Mouse (Mus musculus) heart, postnatal 25 days (tissue): ENCODE results near the gene Fam50b. TPM values are rescaled to one million over a fixed set of nuclear protein-coding genes. Genes with fewer than 3 reads are reported as not detected.
A peak's percentile ranks its signal among the peaks of the same experiment; 100 is the strongest.

Experiments used
- DNase-seq: peaks from one replicate; pipeline ENCODE4 v3.0.0; 2022; ENCODE audit warnings: low spot score
- intact Hi-C: fragments of 180-260 bp; cut with DNase I; formaldehyde crosslinking; loops from one replicate; pipeline ENCODE4 v1.15.1; 2025
- total RNA-seq, 2 experiments: library from RNA; stranded (reverse); gene quantifications; 2 replicates each; pipeline ENCODE4 v1.2.3; 2021

Fam50b gene
- total RNA-seq, 2 experiments from 2014 or later, result not detected

DNA sequence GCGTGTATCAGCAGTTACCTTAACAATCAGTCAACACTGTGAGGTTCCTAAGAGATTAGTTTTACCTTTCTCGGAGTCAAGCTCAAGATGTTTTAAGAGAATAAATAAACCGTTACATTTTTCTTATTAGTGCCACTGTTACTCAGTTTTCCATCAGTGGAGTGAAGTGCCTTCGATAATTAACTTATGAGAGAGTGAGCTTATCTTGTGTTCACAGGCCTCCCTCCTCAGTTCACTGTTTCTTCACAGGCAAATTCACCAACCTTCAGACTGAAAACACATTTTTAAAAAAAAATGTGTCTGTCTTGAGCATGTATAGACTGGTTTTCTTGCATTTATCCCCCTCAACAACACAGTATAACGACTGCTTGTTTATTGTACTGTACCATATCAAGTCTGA lies 52.0 kb downstream of the Fam50b start:
- DNase-seq, result no peak
- intact Hi-C loops, result no loop called here

DNA sequence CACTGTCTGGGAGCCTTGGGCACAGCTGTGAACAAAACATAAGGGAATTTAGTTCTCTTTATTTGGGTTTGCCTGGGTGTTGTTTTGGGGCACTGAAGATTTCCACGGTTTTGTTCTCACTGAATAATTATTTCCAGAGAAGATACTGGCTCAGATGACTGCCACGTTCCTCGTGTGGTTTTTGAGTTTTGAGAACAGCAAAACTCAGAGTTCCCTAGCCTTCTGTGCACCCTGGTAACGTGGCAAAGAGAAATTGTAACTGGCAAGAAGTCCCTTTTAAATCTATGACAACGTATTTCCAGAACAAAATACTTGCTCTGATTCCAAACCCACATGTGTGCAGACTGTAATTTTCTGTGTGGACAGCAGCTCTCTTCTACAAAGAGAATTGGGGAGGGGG lies 52.9 kb downstream of the Fam50b start:
- no peak for DNase-seq
- intact Hi-C loops, result no loop called here

DNA sequence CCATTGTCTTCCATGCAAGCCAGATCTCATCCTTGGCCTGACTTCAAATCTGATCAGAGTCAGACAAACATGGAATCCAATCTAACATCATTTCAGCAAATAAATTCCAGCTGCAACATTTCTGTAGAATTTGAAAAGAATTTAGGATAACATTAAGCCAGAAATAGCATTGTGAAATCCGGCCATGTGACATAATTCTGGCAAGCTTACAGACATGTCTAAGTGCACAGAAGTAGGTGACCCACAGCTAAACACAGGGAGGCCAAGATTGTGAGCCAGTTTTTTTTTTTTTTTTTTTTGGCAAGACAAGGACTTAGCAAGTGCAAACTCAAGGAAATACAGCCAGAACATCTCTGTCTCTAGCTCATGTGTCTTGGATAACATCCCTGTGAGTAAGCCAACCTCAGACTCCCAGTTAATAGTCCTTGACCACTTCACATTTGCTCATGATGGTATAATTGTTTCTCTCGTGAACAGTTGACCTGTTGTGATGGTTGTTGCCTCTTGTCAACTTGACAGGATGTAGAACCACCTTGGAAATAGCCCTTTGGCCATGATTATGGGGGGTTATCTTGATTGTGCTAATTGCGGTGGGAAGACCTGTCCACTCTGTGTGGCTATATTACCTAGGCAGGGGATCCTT lies 54.6 kb downstream of the Fam50b start:
- DNase-seq, result no peak
- intact Hi-C loops, result loop anchor here (2.0 kb wide), 1 partner anchor 22 kb away; no protein-coding TSS in a partner anchor

DNA sequence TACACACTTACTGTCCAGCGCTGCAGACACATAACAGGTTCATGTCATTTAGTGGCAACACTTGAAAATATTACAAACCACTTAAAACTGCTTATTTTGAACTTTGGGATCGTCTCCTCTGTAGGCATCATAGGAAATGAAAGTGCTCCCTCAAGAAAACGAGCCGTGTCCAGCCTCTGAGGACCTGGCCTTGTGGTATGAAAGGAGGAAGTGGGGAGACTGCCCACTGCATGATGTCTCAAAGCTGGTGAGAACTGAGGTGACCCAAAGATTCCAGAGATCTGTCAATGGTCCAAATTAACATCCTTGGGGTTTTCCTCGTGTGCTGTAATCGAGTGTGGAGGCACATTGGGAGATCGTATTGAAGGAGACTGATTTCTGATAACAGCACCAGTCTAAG lies 58.4 kb downstream of the Fam50b start:
- no peak for DNase-seq
- intact Hi-C loops, result loop anchor here (2.0 to 10.0 kb wide), 3 partner anchors 54 to 608 kb away; no protein-coding TSS in a partner anchor

DNA sequence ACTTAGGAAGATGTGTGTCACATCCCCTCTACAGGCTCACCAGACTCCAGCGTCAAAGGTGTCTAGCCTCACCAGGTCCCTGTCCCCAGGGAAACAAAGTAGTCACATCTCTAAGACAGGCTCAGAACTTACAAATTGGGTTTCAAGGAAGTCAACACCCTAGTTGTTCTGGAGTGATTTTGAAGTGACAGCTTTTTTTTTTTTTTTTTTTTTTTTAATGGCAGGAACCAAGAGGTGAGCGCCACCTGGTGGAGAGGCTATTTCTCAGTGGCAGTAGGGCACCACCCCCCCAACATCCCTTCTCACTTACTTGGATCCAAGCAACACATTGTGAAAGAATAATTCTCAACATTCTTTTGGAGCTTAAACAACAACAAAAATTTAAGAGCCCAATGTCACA lies 59.2 kb downstream of the Fam50b start:
- peak; percentile 17 for DNase-seq
- intact Hi-C loops, result loop anchor here (1.0 to 10.0 kb wide), 5 partner anchors 55 to 609 kb away; no protein-coding TSS in a partner anchor

DNA sequence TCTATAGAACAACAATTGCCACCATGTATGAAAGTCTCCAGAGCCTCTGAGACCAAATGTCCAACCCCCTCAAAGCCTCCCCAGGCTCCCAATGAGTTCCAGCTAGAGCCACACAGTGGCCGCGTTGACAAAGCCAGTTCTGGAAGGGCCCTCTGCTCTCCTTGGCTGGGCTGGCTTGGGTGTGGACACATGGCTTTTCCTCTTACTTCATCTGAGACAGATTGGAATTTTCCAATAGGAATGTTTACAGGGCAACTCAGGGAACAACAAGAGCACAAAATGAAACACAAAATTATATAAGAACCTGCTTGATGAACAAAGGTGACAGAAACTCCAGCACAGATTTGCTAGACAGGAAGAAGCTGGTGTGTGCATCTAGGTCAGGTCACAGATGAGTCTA lies 59.8 kb downstream of the Fam50b start:
- intact Hi-C loops, result loop anchor here (1.0 to 10.0 kb wide), 4 partner anchors 67 to 610 kb away; no protein-coding TSS in a partner anchor
- peak; percentile 62 for DNase-seq

Other genes starting within 250 kb of the Fam50b start
- gene Pxdc1, start 81.4 kb upstream of the Fam50b start, total RNA-seq, result 10 to 100 TPM; 11.5 to 12.9 TPM
- gene Prpf4b, start 140.5 kb downstream of the Fam50b start, total RNA-seq, result 10 to 100 TPM; 31.1 to 36.0 TPM
- gene Fam217a, start 189.5 kb downstream of the Fam50b start, total RNA-seq, result under 1 TPM; 0.10 to 0.22 TPM
- gene 4933417A18Rik, start 189.6 kb downstream of the Fam50b start, total RNA-seq, result not detected
- gene Eci3, start 229.0 kb downstream of the Fam50b start, total RNA-seq, result 1 to 10 TPM; 1.7 to 2.7 TPM